Mouse (Mus musculus): Measurements from ENCODE around the gene Pmp22. TPM values are rescaled to one million over a fixed set of nuclear protein-coding genes. Genes with fewer than 3 reads are reported as not detected.

Pmp22 gene
- total RNA-seq, 2 experiments from 2014 or later: 28.8 to 43.1 TPM

GRCm38 (mm10) chr11:63143486-63143885, 14.7 kb downstream of the Pmp22 start:
- intact Hi-C loops (cut with DNase I): no loop called here
- TF ChIP-seq CTCF (IDR thresholded peaks at IDR 0.05): no peak
- Histone ChIP-seq H3K4me3 (peak overlapping the region; percentile 4), H3K27ac (peak overlapping the region; percentile 78)
- DNase-seq: peak; percentile 57

- TF ChIP-seq CTCF (IDR thresholded peaks at IDR 0.05): no peak
- no peak for DNase-seq
- no peak overlapping the region for H3K4me3 ChIP-seq
- intact Hi-C loops (cut with DNase I): no loop called here
- H3K27ac ChIP-seq: no peak overlapping the region
Observed at GRCm38 (mm10) chr11:63146601-63147000, 17.8 kb downstream of the Pmp22 start.

GRCm38 (mm10) chr11:63148276-63148675, 19.5 kb downstream of the Pmp22 start:
- no peak for TF ChIP-seq CTCF (IDR thresholded peaks at IDR 0.05)
- Histone ChIP-seq H3K4me3 (no peak overlapping the region), H3K27ac (no peak overlapping the region)
- intact Hi-C loops (cut with DNase I): no loop called here
- no peak for DNase-seq

- TF ChIP-seq CTCF (IDR thresholded peaks at IDR 0.05): no peak
- Histone ChIP-seq H3K4me3 (no peak overlapping the region), H3K27ac (no peak overlapping the region)
- DNase-seq: no peak
- intact Hi-C loops (cut with DNase I): no loop called here
Observed at GRCm38 (mm10) chr11:63151857-63152256, 23.1 kb downstream of the Pmp22 start.

GRCm38 (mm10) chr11:63157117-63157516, 28.3 kb downstream of the Pmp22 start:
- intact Hi-C loops (cut with DNase I): no loop called here
- no peak overlapping the region for H3K4me3 ChIP-seq
- no peak for TF ChIP-seq CTCF (IDR thresholded peaks at IDR 0.05)
- H3K27ac ChIP-seq: no peak overlapping the region
- no peak for DNase-seq

GRCm38 (mm10) chr11:63160926-63161325, 32.1 kb downstream of the Pmp22 start:
- TF ChIP-seq CTCF (IDR thresholded peaks at IDR 0.05): no peak
- Histone ChIP-seq H3K27ac (no peak overlapping the region), H3K4me3 (no peak overlapping the region)
- DNase-seq: no peak
- intact Hi-C loops (cut with DNase I): loop anchor here (10.0 kb wide), 1 partner anchor 406 kb away; the partner anchor contains the start of gene Gm10428

- TF ChIP-seq CTCF (IDR thresholded peaks at IDR 0.05): no peak
- Histone ChIP-seq H3K4me3 (no peak overlapping the region), H3K27ac (peak overlapping the region; percentile 57)
- no peak for DNase-seq
- intact Hi-C loops (cut with DNase I): loop anchor here (10.0 kb wide), 1 partner anchor 408 kb away; the partner anchor contains the start of gene Gm10428
Observed at GRCm38 (mm10) chr11:63162806-63163205, 34.0 kb downstream of the Pmp22 start.

- intact Hi-C loops (cut with DNase I): loop anchor here (10.0 kb wide), 1 partner anchor 409 kb away; the partner anchor contains the start of gene Gm10428
- Histone ChIP-seq H3K4me3 (no peak overlapping the region), H3K27ac (peak overlapping the region; percentile 57)
- TF ChIP-seq CTCF (IDR thresholded peaks at IDR 0.05): no peak
- DNase-seq: no peak
Observed at GRCm38 (mm10) chr11:63163550-63163949, 34.8 kb downstream of the Pmp22 start.

- Histone ChIP-seq H3K4me3 (no peak overlapping the region), H3K27ac (peak overlapping the region; percentile 57)
- intact Hi-C loops (cut with DNase I): loop anchor here (2.0 to 10.0 kb wide), 2 partner anchors 243 to 409 kb away; partner anchors contain the start of gene Gm10428
- no peak for DNase-seq
- TF ChIP-seq CTCF (IDR thresholded peaks at IDR 0.05): no peak
Observed at GRCm38 (mm10) chr11:63163986-63164682, 35.4 kb downstream of the Pmp22 start.

GRCm38 (mm10) chr11:63164756-63165484, 36.1 kb downstream of the Pmp22 start:
- Histone ChIP-seq H3K4me3 (no peak overlapping the region), H3K27ac (0 out of 2 replicates have a peak overlapping the region, but pooled peaks have one; percentile 57)
- intact Hi-C loops (cut with DNase I): loop anchor here (2.0 to 10.0 kb wide), 2 partner anchors 244 to 410 kb away; partner anchors contain the start of gene Gm10428
- DNase-seq: no peak
- TF ChIP-seq CTCF (IDR thresholded peaks at IDR 0.05): peak; percentile 86

GRCm38 (mm10) chr11:63167826-63168225, 39.0 kb downstream of the Pmp22 start:
- intact Hi-C loops (cut with DNase I): loop anchor here (10.0 kb wide), 1 partner anchor 413 kb away; the partner anchor contains the start of gene Gm10428
- DNase-seq: no peak
- no peak overlapping the region for H3K27ac ChIP-seq
- no peak for TF ChIP-seq CTCF (IDR thresholded peaks at IDR 0.05)
- no peak overlapping the region for H3K4me3 ChIP-seq

- intact Hi-C loops (cut with DNase I): loop anchor here (10.0 kb wide), 1 partner anchor 414 kb away; the partner anchor contains the start of gene Gm10428
- DNase-seq: no peak
- H3K4me3 ChIP-seq: no peak overlapping the region; the same call in 1 of the 2 replicates
- TF ChIP-seq CTCF (IDR thresholded peaks at IDR 0.05): peak; percentile 19; the same call in 1 of the 2 replicates
- peak overlapping the region; percentile 65 for H3K27ac ChIP-seq
Observed at GRCm38 (mm10) chr11:63168551-63169258, 39.9 kb downstream of the Pmp22 start.

All from gastrocnemius, adult 2 months (tissue).